Mouse (Mus musculus) forebrain, postnatal 0 days (tissue): ENCODE results near the gene Asb1. TPM values are rescaled to one million over a fixed set of nuclear protein-coding genes. Genes with fewer than 3 reads are reported as not detected.

Experiments
- ATAC-seq: fragments of 200-750 bp; cut with Nextera tagmentation; 2 replicates; pipeline ENCODE4 v1.8.0; 2017; ENCODE audit warnings: mild to moderate bottlenecking, moderate library complexity
- DNase-seq: peaks from one replicate; pipeline ENCODE4 v3.0.0-alpha.2; 2015
- H3K27ac ChIP-seq: fragments of 300-500 bp; sonication (generic); 2 replicates; pipeline ENCODE4 v1.5.1; 2014; ENCODE audit warnings: low read depth, mild to moderate bottlenecking, antibody characterized with exemption, low read length, moderate library complexity, mixed read lengths
- H3K27me3 ChIP-seq: fragments of 300-500 bp; sonication (generic); 2 replicates; pipeline ENCODE4 v1.6.1; 2014; ENCODE audit warnings: mild to moderate bottlenecking, low read length, mixed read lengths; ENCODE audit not compliant: insufficient read depth
- H3K36me3 ChIP-seq: fragments of 300-500 bp; sonication (generic); 2 replicates; pipeline ENCODE4 v1.6.1; 2014; ENCODE audit warnings: mild to moderate bottlenecking, moderate library complexity; ENCODE audit not compliant: insufficient read depth
- H3K4me1 ChIP-seq: fragments of 300-500 bp; sonication (generic); 2 replicates; pipeline ENCODE4 v1.6.1; 2014; ENCODE audit warnings: antibody characterized with exemption; ENCODE audit not compliant: insufficient read depth
- H3K4me2 ChIP-seq: fragments of 300-500 bp; sonication (generic); 2 replicates; pipeline ENCODE4 v1.6.1; 2014; ENCODE audit warnings: low read depth, mild to moderate bottlenecking, moderate library complexity
- H3K4me3 ChIP-seq: fragments of 300-500 bp; sonication (generic); 2 replicates; pipeline ENCODE4 v1.5.1; 2014; ENCODE audit warnings: low read depth, low read length, mixed read lengths
- H3K9ac ChIP-seq: fragments of 300-500 bp; sonication (generic); 2 replicates; pipeline ENCODE4 v1.6.1; 2014; ENCODE audit warnings: mild to moderate bottlenecking
- H3K9me3 ChIP-seq: fragments of 300-500 bp; sonication (generic); 2 replicates; pipeline ENCODE4 v1.6.1; 2016; ENCODE audit warnings: low read length
- CTCF ChIP-seq: sonication (generic); IDR thresholded peaks from 2 replicates; pipeline ENCODE4 v1.5.1; 2016; ENCODE audit warnings: antibody characterized with exemption, control low read depth, low read depth
- WGBS: fragments of 180-500 bp; shearing (Covaris S2); extraction: QIAGEN DNeasy Blood & Tissue Kit; methylation state at CpG from one replicate; pipeline ENCODE4 v1.1.7; 2014; 5-methylcytosine and 5-hydroxymethylcytosine counted together
- polyA plus RNA-seq: library from polyadenylated mRNA; unstranded; fragments of >200 nt; fragmentation: Nextera tagmentation; extraction: Ambion mirVana; gene quantifications from 2 replicates; pipeline ENCODE4 v1.2.1, GENCODE M21; 2015
- total RNA-seq: library from RNA; depleted of rRNA; stranded (reverse); fragments of >200 nt; gene quantifications from 2 replicates; pipeline ENCODE4 v1.2.3, GENCODE M21; 2014; rRNA removed

Gene Asb1
- total RNA-seq (27.8 and 31.1 TPM in 2 replicates), polyA plus RNA-seq (5.9 and 8.3 TPM in 2 replicates)

GRCm38 (mm10) chr1:91540271-91540826 lies at the start of gene Asb1:
Asb1 (plus strand) TSS chr1:91540544.
- Histone ChIP-seq H3K4me1 (peaks cover 12% of the 10 kb centered on the region; the same call in 1 of the 2 replicates), H3K4me2 (peak within 1 kb of the TSS; percentile 97), H3K27me3 (no peaks in the 10 kb centered on the region), H3K9ac (peak within 1 kb of the TSS; percentile 73), H3K4me3 (peak within 1 kb of the TSS; percentile 93), H3K9me3 (no peaks in the 10 kb centered on the region), H3K27ac (no peak within 1 kb of the TSS), H3K36me3 (peaks cover 13% of the 10 kb centered on the region)
- peak; percentile 50 for TF ChIP-seq CTCF
- peak; percentile 94 for DNase-seq
- ATAC-seq, result peak; percentile 97
- under 1% methylated on average over 40 of the region's 41 CpGs for WGBS

- ATAC-seq, result no peak
- no peak for TF ChIP-seq CTCF
- Histone ChIP-seq H3K4me3 (no peak overlapping the region), H3K4me1 (peaks cover 5% of the 10 kb centered on the region), H3K36me3 (no peaks in the 10 kb centered on the region), H3K4me2 (no peak overlapping the region), H3K9ac (no peak overlapping the region), H3K27me3 (no peaks in the 10 kb centered on the region), H3K9me3 (no peaks in the 10 kb centered on the region), H3K27ac (no peak overlapping the region)
- DNase-seq, result no peak
- WGBS, result 11% methylated on average over 2 of the region's 2 CpGs
Measured at GRCm38 (mm10) chr1:91492740-91493139, 47.6 kb upstream of the Asb1 start.

GRCm38 (mm10) chr1:91493938-91494337 lies 46.4 kb upstream of the Asb1 start:
- peak overlapping the region; percentile 84 for H3K4me2 ChIP-seq
- H3K4me3 ChIP-seq, result peak overlapping the region; percentile 85
- no peaks in the 10 kb centered on the region for H3K36me3 ChIP-seq
- H3K27me3 ChIP-seq, result no peaks in the 10 kb centered on the region
- DNase-seq (no peak), ATAC-seq (peak; percentile 11; the same call in 1 of the 2 replicates)
- H3K9me3 ChIP-seq, result no peaks in the 10 kb centered on the region
- peak overlapping the region; percentile 79 for H3K9ac ChIP-seq
- no peak for TF ChIP-seq CTCF
- H3K4me1 ChIP-seq, result peaks cover 5% of the 10 kb centered on the region
- no peak overlapping the region for H3K27ac ChIP-seq
- 37% methylated on average over 3 of the region's 3 CpGs for WGBS

GRCm38 (mm10) chr1:91494457-91495140 lies 45.7 kb upstream of the Asb1 start, which contains the start of gene Traf3ip1:
Traf3ip1 (plus strand) TSS chr1:91494647.
- no peaks in the 10 kb centered on the region for H3K9me3 ChIP-seq
- peaks cover 5% of the 10 kb centered on the region for H3K4me1 ChIP-seq
- peak within 1 kb of the TSS; percentile 79 for H3K9ac ChIP-seq
- H3K27me3 ChIP-seq, result no peaks in the 10 kb centered on the region
- peak within 1 kb of the TSS; percentile 85 for H3K4me3 ChIP-seq
- peak within 1 kb of the TSS; percentile 84 for H3K4me2 ChIP-seq
- ATAC-seq (peak; percentile 100), DNase-seq (peak; percentile 92)
- WGBS, result under 1% methylated on average over 76 of the region's 79 CpGs
- H3K27ac ChIP-seq, result no peak within 1 kb of the TSS
- no peaks in the 10 kb centered on the region for H3K36me3 ChIP-seq
- 0 out of 2 replicates have a peak, but pooled peaks have one; percentile 7 for TF ChIP-seq CTCF

- H3K27ac ChIP-seq, result no peak overlapping the region
- H3K27me3 ChIP-seq, result no peaks in the 10 kb centered on the region
- peak overlapping the region; percentile 85 for H3K4me3 ChIP-seq
- no peaks in the 10 kb centered on the region for H3K9me3 ChIP-seq
- H3K9ac ChIP-seq, result peak overlapping the region; percentile 79
- DNase-seq (no peak), ATAC-seq (no peak)
- TF ChIP-seq CTCF, result no peak
- H3K36me3 ChIP-seq, result peaks cover 5% of the 10 kb centered on the region; the same call in 1 of the 2 replicates
- 48% methylated on average over 5 of the region's 5 CpGs for whole genome bisulfite sequencing
- peaks cover 5% of the 10 kb centered on the region for H3K4me1 ChIP-seq
- H3K4me2 ChIP-seq, result peak overlapping the region; percentile 84
Measured at GRCm38 (mm10) chr1:91495321-91495720, 45.0 kb upstream of the Asb1 start.

GRCm38 (mm10) chr1:91498579-91498978 lies 41.8 kb upstream of the Asb1 start:
- H3K9ac ChIP-seq, result no peak overlapping the region
- H3K4me1 ChIP-seq, result peaks cover 5% of the 10 kb centered on the region
- no peak for TF ChIP-seq CTCF
- H3K36me3 ChIP-seq, result peaks cover 26% of the 10 kb centered on the region
- 97% methylated on average over 6 of the region's 6 CpGs for WGBS
- ATAC-seq (no peak), DNase-seq (no peak)
- no peaks in the 10 kb centered on the region for H3K9me3 ChIP-seq
- H3K27ac ChIP-seq, result no peak overlapping the region
- no peak overlapping the region for H3K4me2 ChIP-seq
- no peaks in the 10 kb centered on the region for H3K27me3 ChIP-seq
- H3K4me3 ChIP-seq, result no peak overlapping the region

- H3K4me1 ChIP-seq, result no peaks in the 10 kb centered on the region
- H3K27ac ChIP-seq, result no peak overlapping the region
- no peaks in the 10 kb centered on the region for H3K27me3 ChIP-seq
- 71% methylated on average over 3 of the region's 3 CpGs for WGBS
- no peaks in the 10 kb centered on the region for H3K9me3 ChIP-seq
- DNase-seq, result no peak
- no peak for ATAC-seq
- TF ChIP-seq CTCF, result no peak
- no peak overlapping the region for H3K4me2 ChIP-seq
- H3K4me3 ChIP-seq, result no peak overlapping the region
- no peak overlapping the region for H3K9ac ChIP-seq
- peaks cover 53% of the 10 kb centered on the region for H3K36me3 ChIP-seq
Measured at GRCm38 (mm10) chr1:91504615-91505014, 35.7 kb upstream of the Asb1 start.
